Mouse (Mus musculus) forebrain, embryonic 12.5 days (tissue): ENCODE results near the gene Vmn1r70. TPM values are rescaled to one million over a fixed set of nuclear protein-coding genes. Genes with fewer than 3 reads are reported as not detected.

ENCODE experiments used
- ATAC-seq: fragments of 200-750 bp; cut with Nextera tagmentation; 2 replicates; pipeline ENCODE4 v1.8.0; 2017; ENCODE audit warnings: moderate TSS enrichment; ENCODE audit not compliant: low FRiP score
- H3K27ac ChIP-seq: fragments of 300-500 bp; sonication (generic); 2 replicates; pipeline ENCODE4 v1.5.1; 2016; ENCODE audit warnings: mild to moderate bottlenecking
- H3K27me3 ChIP-seq: fragments of 300-500 bp; sonication (generic); 2 replicates; pipeline ENCODE4 v1.6.1; 2016; ENCODE audit warnings: mild to moderate bottlenecking
- H3K36me3 ChIP-seq: fragments of 300-500 bp; sonication (generic); replicated peaks from 2 replicates; pipeline ENCODE4 v1.6.1; 2016; ENCODE audit warnings: mild to moderate bottlenecking
- H3K4me1 ChIP-seq: fragments of 300-500 bp; sonication (generic); 2 replicates; pipeline ENCODE4 v1.6.1; 2016
- H3K4me2 ChIP-seq: fragments of 300-500 bp; sonication (generic); 2 replicates; pipeline ENCODE4 v1.6.1; 2016; ENCODE audit warnings: mild to moderate bottlenecking, moderate library complexity
- H3K4me3 ChIP-seq: fragments of 300-500 bp; sonication (generic); replicated peaks from 2 replicates; pipeline ENCODE4 v1.5.1; 2016; ENCODE audit warnings: mild to moderate bottlenecking
- H3K9ac ChIP-seq: fragments of 300-500 bp; sonication (generic); 2 replicates; pipeline ENCODE4 v1.6.1; 2016; ENCODE audit warnings: mild to moderate bottlenecking
- H3K9me3 ChIP-seq: fragments of 300-500 bp; sonication (generic); 2 replicates; pipeline ENCODE4 v1.6.1; 2016
- WGBS: fragments of 180-500 bp; shearing (Covaris S2); methylation state at CpG from one replicate; pipeline ENCODE4 v1.1.7; 2016; 5-methylcytosine and 5-hydroxymethylcytosine counted together
- polyA plus RNA-seq: library from polyadenylated mRNA; unstranded; fragments of >200 nt; fragmentation: Nextera tagmentation; extraction: Ambion mirVana; gene quantifications from 2 replicates; pipeline ENCODE4 v1.2.1, GENCODE M21; 2016

Vmn1r70 gene
- not detected in 2 replicates for polyA plus RNA-seq

GRCm38 (mm10) chr7:10631232-10631631, at the start of gene Vmn1r70:
Gene Vmn1r70, plus strand, starts transcription at chr7:10631532.
- H3K9me3 ChIP-seq = peaks cover 40% of the 10 kb centered on the region
- no peak within 1 kb of the TSS for H3K4me2 ChIP-seq
- no peaks in the 10 kb centered on the region for H3K36me3 ChIP-seq
- H3K4me3 ChIP-seq = no peak within 1 kb of the TSS
- no peak within 1 kb of the TSS for H3K27ac ChIP-seq
- H3K27me3 ChIP-seq = no peaks in the 10 kb centered on the region
- H3K4me1 ChIP-seq = no peaks in the 10 kb centered on the region
- no peak for ATAC-seq
- H3K9ac ChIP-seq = no peak within 1 kb of the TSS
- WGBS = 68% methylated on average over 1 of the region's 1 CpGs

- no peak for ATAC-seq
- H3K4me3 ChIP-seq = no peak within 1 kb of the TSS
- H3K36me3 ChIP-seq = no peaks in the 10 kb centered on the region
- no peak within 1 kb of the TSS for H3K4me2 ChIP-seq
- no peak within 1 kb of the TSS for H3K27ac ChIP-seq
- 0 out of 2 replicates have a peak, but pooled peaks cover 18% of the 10 kb centered on the region for H3K9me3 ChIP-seq
- no peaks in the 10 kb centered on the region for H3K27me3 ChIP-seq
- H3K9ac ChIP-seq = no peak within 1 kb of the TSS
- no peaks in the 10 kb centered on the region for H3K4me1 ChIP-seq
Observed at GRCm38 (mm10) chr7:10613559-10613958, 17.8 kb upstream of the Vmn1r70 start, which contains the start of gene Vmn1r69. Gene Vmn1r69, minus strand, starts transcription at chr7:10613659.

Other genes starting within 250 kb of the Vmn1r70 start
- 0.08 TPM in 1 of 2 replicates, not detected in the other for gene Vmn1r67, start 188.2 kb upstream of the Vmn1r70 start, polyA plus RNA-seq
- gene Zik1, start 136.1 kb upstream of the Vmn1r70 start, polyA plus RNA-seq = 57.8 and 62.8 TPM in 2 replicates
- not detected in 2 replicates for gene Vmn1r68, start 73.0 kb upstream of the Vmn1r70 start, polyA plus RNA-seq
- not detected in 2 replicates for gene Vmn1r69, start 17.9 kb upstream of the Vmn1r70 start, polyA plus RNA-seq
- not detected in 2 replicates for gene Nlrp4b, start 56.3 kb downstream of the Vmn1r70 start, polyA plus RNA-seq
- gene Vmn1r71, start 122.8 kb downstream of the Vmn1r70 start, polyA plus RNA-seq = not detected in 2 replicates